Mouse (Mus musculus): Measurements from ENCODE around the gene Serpina5.

Serpina5 gene

DNA sequence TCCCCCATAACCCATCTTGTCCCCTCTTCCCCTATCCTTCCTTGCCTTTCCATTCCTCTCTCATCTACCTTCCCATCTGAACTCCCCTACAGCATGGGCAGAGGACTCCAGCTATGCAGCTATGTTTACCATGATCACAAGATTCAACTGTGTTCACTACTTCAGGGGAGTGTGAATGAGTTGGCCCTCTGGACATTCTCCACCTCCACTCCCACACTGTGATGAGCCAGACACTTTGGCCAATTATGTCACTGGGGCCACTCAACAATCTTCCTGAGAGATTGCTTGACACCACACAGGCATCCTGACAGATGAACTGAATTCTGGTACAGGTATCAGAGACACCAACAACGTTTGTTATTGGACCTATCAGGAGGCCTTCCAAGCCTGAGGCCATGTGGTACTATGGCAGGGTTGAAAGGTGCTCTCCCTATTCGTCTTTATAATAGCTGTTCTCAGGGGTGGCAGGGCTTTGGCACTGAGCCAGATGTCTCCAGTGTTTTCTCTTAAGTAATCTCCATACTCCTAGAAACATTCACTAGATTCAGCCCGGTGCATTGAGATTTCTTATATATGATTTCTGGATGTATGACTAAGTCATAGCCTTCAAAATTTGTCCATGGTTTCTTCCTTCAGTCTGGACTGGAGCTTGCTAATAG, 14.1 kb downstream of the Serpina5 start:
- POLR2A ChIA-PET: no interaction called here

DNA sequence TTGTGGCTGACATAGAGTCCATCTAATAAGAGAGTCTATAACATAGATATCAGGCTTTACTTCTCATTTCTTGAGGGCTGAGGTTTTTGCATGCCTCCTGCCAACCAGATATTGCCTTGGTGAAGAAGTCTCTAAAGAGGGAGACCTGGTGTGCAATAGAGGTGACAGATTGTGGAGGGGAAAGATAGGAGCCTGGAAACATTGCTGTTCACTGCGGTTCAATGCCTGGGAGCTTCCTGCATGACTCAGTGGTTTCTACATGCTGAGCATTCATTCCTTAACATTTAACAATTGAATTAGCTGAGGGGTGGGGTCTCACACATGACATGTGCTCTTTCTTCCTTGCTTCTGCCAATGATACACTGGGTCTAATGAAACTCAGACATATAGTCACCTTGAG, 22.2 kb downstream of the Serpina5 start:
- ChIA-PET CTCF (no interaction called here), POLR2A (no interaction called here)

More for the DNA sequence above, 14.1 kb downstream of the Serpina5 start:
- CTCF ChIA-PET: no interaction called here

DNA sequence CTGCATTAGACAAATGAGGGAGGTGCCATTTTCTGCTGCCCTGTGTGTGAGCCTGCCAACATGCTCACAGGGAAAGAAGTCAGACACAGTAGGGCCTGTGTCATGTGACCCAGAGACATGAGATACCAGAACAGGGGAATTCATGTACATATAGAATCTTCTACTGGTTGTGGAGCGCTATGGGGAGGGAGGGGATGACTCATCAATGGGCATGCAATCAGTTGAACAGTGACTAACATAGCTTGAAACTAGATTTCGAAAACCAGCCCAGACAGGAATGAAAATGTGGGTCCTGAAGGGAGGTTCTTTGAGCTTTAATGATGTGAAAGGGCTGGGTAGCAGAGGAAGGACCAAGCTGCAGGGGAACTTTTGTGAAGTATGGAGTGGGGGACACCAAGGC, 23.1 kb downstream of the Serpina5 start:
- POLR2A ChIA-PET: no interaction called here
- CTCF ChIA-PET: interaction anchor here in 1 of 4 experiments (0.6 kb wide), 1 partner anchor 13 kb away, joined by 3 read pairs; no protein-coding TSS in a partner anchor

DNA sequence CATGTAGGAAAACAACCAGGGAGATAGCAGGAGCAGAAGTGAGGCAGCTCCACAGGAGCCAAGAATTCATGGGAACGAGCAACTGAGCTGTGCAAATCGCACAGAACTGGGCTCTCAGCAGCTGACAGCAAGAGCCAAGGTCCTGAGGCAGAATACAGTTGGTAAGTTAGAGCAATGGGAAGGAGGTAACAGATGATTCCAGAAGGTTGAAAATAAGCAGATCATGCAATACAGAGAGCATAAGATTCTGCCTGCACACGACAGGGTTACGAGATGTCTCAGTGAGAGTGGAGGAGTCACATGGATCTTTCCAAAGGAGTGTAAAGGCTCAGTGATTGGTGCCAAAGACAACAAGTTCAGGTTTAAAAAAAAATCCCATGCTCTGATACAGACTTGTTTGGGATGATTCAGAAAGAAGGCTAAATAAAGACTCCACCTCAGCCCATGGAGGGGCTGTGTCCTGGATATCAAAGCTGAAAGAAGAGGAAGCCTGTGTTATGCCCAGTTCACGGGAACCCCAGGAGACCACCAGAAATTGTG, 24.2 kb downstream of the Serpina5 start:
- ChIA-PET CTCF (no interaction called here), POLR2A (no interaction called here)

DNA sequence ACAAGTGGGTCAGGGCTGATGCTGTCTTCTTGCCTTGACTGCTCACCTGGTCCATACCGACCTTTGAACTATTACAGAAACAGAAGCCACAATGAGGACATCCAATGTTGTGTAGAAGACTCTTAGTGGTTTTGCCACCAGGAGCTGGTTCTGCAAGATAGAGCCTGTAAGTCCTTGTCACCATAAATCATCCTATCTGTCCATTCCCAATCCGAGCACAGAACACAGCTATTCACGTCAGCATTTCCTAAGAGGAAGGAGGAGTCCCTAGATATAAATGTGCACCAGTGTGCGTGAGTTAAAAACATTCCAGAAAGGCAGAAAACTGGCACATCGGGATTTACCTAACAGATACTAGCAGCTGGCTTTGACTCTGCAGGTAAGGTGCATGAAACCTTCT, 26.8 kb downstream of the Serpina5 start, which contains the start of gene Serpina3b:
Serpina3b (plus strand) TSS at position 301 of the 400 bp plus-strand sequence.
- POLR2A ChIA-PET: no interaction called here
- CTCF ChIA-PET: no interaction called here

DNA sequence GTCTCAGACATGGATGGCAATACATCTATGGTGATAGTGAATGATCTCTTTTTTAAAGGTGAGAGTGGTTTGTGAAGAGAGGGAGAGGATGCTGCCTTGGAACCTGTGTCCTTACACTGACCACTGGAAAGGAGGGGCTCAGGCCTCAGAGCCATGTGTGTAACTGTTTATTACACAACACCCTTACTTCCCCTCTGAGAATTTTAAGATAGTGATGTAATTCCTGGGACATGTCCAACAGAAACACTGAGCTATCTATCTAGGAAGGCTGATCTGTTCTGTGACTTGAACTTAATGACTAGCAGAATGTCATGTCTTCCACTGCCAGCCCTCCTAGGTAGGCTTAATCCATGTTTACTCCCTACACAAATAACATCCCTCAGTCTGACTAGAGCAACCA, 30.1 kb downstream of the Serpina5 start:
- CTCF ChIA-PET: no interaction called here
- POLR2A ChIA-PET: no interaction called here

DNA sequence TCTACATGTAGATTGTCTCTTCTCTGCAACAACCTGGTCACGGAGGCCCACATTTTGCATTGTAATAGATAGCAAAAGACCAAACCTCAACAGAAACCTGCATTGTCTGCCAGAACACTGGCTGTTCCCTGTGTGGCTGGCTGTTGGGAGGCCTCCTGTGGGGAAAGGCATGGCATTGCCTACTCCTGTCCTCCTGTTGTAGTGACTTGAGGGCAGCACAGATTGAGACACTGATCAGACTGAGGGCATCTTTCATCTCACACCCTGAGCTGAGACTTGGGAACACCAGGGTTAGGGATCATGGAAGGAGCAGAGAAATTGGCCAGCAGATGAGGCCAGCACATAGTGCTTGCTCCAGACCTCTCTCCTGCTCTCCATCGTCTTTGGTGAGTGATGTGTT, 37.3 kb downstream of the Serpina5 start:
- ChIA-PET POLR2A (no interaction called here), CTCF (no interaction called here)

DNA sequence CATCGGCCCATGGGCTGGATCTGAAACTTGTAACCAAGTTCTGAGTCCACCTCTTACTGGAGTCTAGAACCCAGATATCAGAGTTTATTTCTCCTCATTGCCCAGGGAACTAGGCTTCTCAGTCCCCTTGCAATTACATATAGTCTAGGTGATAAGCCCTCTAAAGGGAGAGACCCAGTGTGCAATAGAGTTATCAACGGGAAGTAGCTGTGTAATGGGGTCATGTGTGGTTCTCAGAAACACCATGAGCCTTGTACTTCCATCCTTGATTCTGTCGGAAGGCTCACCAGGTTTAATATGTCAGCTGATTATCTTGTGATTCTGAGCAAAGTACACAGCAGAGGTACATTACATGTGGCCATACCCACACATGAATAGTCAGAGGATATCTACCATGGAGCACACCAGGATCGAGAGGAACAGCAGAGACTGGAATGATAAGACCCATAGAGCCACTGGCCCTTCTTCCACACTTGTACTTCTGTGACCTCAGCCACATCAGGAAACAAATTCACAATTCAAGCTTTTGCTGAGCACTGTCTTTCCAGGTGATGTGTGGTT, 39.7 kb downstream of the Serpina5 start:
- ChIA-PET CTCF (no interaction called here), POLR2A (no interaction called here)

DNA sequence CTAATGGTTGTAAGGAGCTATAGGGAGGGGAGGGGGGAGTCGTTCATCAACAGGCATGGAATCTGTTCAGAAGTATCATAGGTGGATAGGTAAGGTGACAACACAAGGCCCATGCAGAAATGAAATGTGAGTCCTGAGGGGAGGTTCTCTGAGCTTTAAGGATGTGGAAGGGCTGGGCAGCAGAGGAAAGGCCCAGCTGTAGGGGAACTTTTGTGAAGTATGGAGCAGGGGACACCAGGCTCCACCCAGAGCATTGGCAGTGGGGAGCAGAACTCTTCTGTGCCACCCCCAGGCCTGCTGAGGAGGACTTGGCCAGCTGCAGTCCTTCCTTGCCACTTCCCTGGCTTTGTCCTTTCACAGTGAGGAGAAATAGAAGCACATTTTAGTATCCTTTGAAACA, 40.6 kb downstream of the Serpina5 start:
- POLR2A ChIA-PET: no interaction called here

DNA sequence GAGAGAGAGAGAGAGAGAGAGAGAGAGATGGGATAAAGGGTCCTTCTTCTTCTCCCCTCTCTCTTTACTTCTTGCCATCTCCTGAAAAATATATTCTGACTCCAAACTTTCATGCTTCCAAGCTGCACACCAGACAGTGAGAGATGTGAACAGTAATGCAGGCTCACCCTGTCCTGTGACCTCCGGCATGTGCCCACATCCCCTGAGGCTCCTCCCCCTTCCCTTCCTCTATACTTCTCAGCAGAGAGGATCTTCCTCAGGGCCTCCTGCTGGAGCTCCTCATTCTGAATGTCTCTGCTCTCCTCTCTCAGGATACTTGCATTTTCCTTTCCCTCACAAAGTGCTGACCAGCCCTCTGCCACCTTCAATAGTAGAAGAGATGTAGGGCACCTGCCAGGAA, 41.5 kb downstream of the Serpina5 start:
- POLR2A ChIA-PET: no interaction called here
- CTCF ChIA-PET: no interaction called here

More for the DNA sequence above, 40.6 kb downstream of the Serpina5 start:
- CTCF ChIA-PET: interaction anchor here in 1 of 4 experiments (0.5 kb wide), 1 partner anchor 277 kb away, joined by 3 read pairs; no protein-coding TSS in a partner anchor

DNA sequence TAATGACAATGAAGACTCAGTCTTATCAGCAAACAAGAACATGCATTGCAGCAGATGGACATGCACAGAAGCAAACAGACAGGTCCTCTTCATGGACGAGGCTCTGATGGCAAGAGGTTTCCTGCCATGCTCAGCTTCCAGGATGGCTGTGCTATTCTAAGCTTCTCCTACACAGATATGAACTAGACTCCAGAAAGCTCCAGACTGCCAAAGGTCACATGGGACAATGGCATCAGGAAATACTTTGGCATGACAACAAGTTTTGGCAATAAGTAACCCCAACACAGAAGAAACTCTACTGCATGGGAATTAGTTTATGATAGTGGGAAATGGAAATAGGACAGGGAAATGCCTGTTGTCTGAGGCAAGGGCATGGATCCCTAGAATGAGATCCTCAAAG, 42.4 kb downstream of the Serpina5 start:
- CTCF ChIA-PET: interaction anchor here in 1 of 4 experiments (0.5 kb wide), 1 partner anchor 275 kb away, joined by 3 read pairs; no protein-coding TSS in a partner anchor
- POLR2A ChIA-PET: no interaction called here

DNA sequence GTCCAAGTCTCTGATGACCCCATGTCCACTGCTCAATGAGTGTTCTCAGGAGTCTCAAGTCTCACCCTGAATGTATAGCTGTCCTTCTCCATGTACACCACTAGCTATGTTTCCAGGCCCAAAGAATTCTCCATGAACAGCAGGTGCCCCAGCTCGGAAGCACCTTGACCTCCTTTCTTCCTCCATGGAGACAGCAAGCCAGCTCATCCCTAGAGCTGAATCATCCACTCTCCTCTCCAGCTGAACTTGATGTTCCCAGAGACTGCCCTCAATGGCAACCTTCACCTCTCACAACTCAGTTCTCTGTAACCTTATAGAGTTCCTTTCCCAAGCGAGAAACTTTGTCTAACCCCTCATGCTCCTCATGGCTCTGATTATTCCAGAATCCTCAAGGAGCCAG, 44.7 kb downstream of the Serpina5 start:
- ChIA-PET CTCF (no interaction called here), POLR2A (no interaction called here)

DNA sequence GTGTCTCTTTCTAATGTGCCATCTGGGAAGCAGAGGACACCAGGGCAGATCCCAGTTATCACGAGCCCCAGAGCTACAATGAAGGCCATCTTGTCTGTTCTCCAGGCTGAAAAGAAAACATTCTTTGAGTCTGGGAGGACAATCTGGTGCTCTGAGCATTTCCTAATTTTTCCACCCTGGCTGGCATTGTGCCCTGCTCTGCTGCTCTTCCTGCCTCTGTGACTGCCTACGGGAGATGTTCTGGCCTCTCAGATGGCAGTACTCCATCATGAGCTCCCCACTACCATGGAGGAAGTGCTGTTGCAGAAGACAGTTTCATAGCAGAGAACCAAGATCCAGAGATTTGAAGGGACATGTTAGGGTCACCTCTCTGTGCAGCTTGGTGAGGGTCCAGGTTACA, 51.1 kb downstream of the Serpina5 start:
- POLR2A ChIA-PET: no interaction called here

DNA sequence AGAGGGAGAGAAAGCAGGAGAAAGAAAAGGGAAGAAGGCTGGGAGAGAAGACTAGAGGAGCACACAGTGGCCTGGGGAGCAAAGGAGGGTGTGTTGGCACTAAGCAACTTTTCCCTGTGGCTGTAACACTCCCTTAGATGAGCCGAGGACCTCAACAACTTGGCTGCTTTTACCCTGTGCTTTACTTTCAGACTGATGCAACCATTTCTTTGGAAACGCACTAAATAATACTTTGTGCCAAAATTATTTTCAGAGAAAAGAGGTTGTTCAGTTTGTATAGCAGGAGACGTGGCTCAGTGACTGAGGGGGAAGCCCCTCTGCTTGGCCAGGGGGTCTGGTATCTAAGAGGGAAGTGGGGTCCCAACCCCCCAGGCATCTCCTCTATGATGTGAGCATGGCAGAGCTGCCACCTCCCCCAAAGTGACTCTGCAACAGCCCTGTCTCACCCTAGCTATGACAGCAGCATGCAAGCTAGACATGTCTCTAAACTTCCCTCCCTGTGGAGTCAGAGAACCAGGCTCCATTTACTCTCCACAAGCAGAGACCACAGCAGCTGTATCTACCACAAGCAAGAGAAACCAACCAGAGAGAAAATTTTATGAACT, 52.2 kb downstream of the Serpina5 start:
- ChIA-PET POLR2A (no interaction called here), CTCF (no interaction called here)

More for the DNA sequence above, 51.1 kb downstream of the Serpina5 start:
- CTCF ChIA-PET: no interaction called here

DNA sequence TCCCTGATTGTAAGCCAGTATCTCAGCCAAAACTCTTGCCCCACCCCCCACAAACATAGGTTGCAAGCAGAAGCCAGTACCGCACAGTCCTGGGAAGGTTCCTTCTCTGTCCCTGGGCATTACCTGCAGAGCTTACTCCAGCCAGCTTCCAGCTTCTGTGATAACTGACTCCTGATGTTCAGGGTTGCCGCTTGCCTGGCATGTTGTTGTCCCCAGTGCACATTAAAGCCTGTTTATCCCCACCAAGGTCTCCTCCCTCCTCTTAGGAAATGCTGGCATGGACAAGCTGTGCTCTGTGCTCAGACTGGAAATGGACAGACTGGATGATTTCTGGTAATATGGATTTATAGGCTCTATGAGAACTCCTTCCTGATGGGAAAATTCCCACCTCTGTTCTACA, 52.7 kb downstream of the Serpina5 start, which contains the start of gene Serpina3c:
Serpina3c (minus strand) TSS at position 215 of the 400 bp plus-strand sequence.
- POLR2A ChIA-PET: no interaction called here
- CTCF ChIA-PET: no interaction called here
